In the genomic region with DNA sequence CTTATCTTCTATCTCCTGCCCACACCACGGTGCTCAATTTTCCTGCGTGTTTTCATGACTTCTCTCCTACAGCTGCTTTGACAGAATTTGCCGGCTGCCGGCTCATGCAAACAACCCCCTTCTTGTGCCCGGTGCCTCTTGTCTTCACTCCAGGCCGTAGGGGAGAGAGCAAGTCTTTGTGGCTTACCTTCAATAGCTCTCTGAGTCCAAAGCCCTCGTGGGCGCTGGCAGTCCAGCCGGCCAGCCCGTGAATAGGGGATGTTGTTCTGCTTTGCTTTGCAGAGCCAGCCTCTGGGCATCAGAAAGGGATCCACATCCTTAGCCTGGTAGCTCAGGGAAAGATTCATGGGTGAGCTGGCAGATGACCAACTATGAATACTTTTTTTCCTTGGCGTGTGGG, we compare ENCODE assay signal across 12 mouse cellular contexts.
DNase-seq lines count a peak whose midpoint lies in the region; ATAC-seq and TF ChIP-seq lines count a peak whose summit lies in the region.
"Had no signal": no experiment of that assay in that cellular context is flagged by ENCODE, and none has a peak within 500 bp of the region (broad histone marks: within the 10 kb centered on the region; RNA-seq: fewer than 3 reads in every experiment).

No protein-coding gene starts in this region.

- no peaks in the 10 kb centered on the region for H3K9me3 ChIP-seq in embryonic facial prominence, embryonic 13.5 days
- H3K9me3 ChIP-seq in embryonic facial prominence, embryonic 10.5 days = 0 out of 2 replicates have a peak, but pooled peaks cover 3% of the 10 kb centered on the region
- no peaks in the 10 kb centered on the region for H3K9me3 ChIP-seq in hindbrain, postnatal 0 days (ENCODE audit: low read length)
- H3K9me3 ChIP-seq: liver, embryonic 15.5 days; stomach, embryonic 15.5 days had no signal

- peak overlapping the region; percentile 58 for H3K27ac ChIP-seq in embryonic facial prominence, embryonic 13.5 days
- H3K27ac ChIP-seq in embryonic facial prominence, embryonic 10.5 days (replicated peaks) = no peak overlapping the region
- H3K27ac ChIP-seq in hindbrain, postnatal 0 days = peak overlapping the region; percentile 64
- H3K27ac ChIP-seq: liver, embryonic 15.5 days; stomach, embryonic 15.5 days had no signal

- intact Hi-C loops in left cerebral cortex, postnatal 4 days (cut with DNase I) = no loop called here

- H3K4me3 ChIP-seq in embryonic facial prominence, embryonic 13.5 days = no peak overlapping the region
- H3K4me3 ChIP-seq in embryonic facial prominence, embryonic 10.5 days = no peak overlapping the region
- no peak overlapping the region for H3K4me3 ChIP-seq in hindbrain, postnatal 0 days (ENCODE audit: low read length)
- H3K4me3 ChIP-seq: liver, embryonic 15.5 days; megakaryocyte, embryonic 14.5 days; stomach, embryonic 15.5 days had no signal

- no peak overlapping the region for H3K4me2 ChIP-seq in embryonic facial prominence, embryonic 13.5 days
- H3K4me2 ChIP-seq in hindbrain, postnatal 0 days (ENCODE audit: low read depth, low read length) = no peak overlapping the region
- H3K4me2 ChIP-seq: liver, embryonic 15.5 days; stomach, embryonic 15.5 days had no signal

- ATAC-seq in embryonic facial prominence, embryonic 13.5 days (ENCODE audit: insufficient number of reproducible peaks, insufficient read depth, low FRiP score, low TSS enrichment, low read depth) = no peak
- ATAC-seq in hindbrain, postnatal 0 days = peak; percentile 79

- H3K27me3 ChIP-seq in embryonic facial prominence, embryonic 13.5 days = no peaks in the 10 kb centered on the region
- peaks cover 18% of the 10 kb centered on the region for H3K27me3 ChIP-seq in embryonic facial prominence, embryonic 10.5 days (replicated peaks; ENCODE audit: low read depth, poor library complexity, severe bottlenecking)
- H3K27me3 ChIP-seq in hindbrain, postnatal 0 days (ENCODE audit: insufficient read depth, low read length) = no peaks in the 10 kb centered on the region
- H3K27me3 ChIP-seq: liver, embryonic 15.5 days; megakaryocyte, embryonic 14.5 days; stomach, embryonic 15.5 days had no signal

- peaks cover 16% of the 10 kb centered on the region for H3K4me1 ChIP-seq in embryonic facial prominence, embryonic 13.5 days
- peaks cover 7% of the 10 kb centered on the region for H3K4me1 ChIP-seq in embryonic facial prominence, embryonic 10.5 days
- H3K4me1 ChIP-seq in hindbrain, postnatal 0 days (ENCODE audit: insufficient read depth, low read length) = 0 out of 2 replicates have a peak, but pooled peaks cover 4% of the 10 kb centered on the region
- H3K4me1 ChIP-seq: liver, embryonic 15.5 days; stomach, embryonic 15.5 days had no signal

- H3K9ac ChIP-seq in embryonic facial prominence, embryonic 13.5 days = no peak overlapping the region
- H3K9ac ChIP-seq in hindbrain, postnatal 0 days (replicated peaks; ENCODE audit: low read length) = no peak overlapping the region
- H3K9ac ChIP-seq: liver, embryonic 15.5 days; stomach, embryonic 15.5 days had no signal

- DNase-seq in embryonic facial prominence, embryonic 10.5 days (ENCODE audit: low spot score) = no peak
- peak; percentile 56 for DNase-seq in brain, adult 2 months (ENCODE audit: low read depth, low spot score)
- DNase-seq in hindbrain, postnatal 0 days (ENCODE audit: low spot score) = peak; percentile 69
- peak; percentile 53 for DNase-seq in left cerebral cortex, postnatal 4 days
- DNase-seq in lung, postnatal 25 days (ENCODE audit: low spot score) = no peak
- no peak for DNase-seq in kidney, adult 8-10 months
- no peak for DNase-seq in urinary bladder, postnatal 36 days (ENCODE audit: low spot score in 2 of 2)
- DNase-seq: kidney, adult 9 months had no signal

- WGBS in embryonic facial prominence, embryonic 13.5 days = 28% methylated on average over 11 of the region's 11 CpGs
- WGBS in embryonic facial prominence, embryonic 10.5 days = 43% methylated on average over 11 of the region's 11 CpGs
- WGBS in hindbrain, postnatal 0 days = 35% methylated on average over 11 of the region's 11 CpGs

- TF ChIP-seq CTCF in hindbrain, postnatal 0 days (IDR thresholded peaks at IDR 0.05; ENCODE audit: low read depth) = no peak

- H3K36me3 ChIP-seq in embryonic facial prominence, embryonic 13.5 days = no peaks in the 10 kb centered on the region
- no peaks in the 10 kb centered on the region for H3K36me3 ChIP-seq in embryonic facial prominence, embryonic 10.5 days (replicated peaks)
- H3K36me3 ChIP-seq in hindbrain, postnatal 0 days (ENCODE audit: insufficient read depth, low read length) = no peaks in the 10 kb centered on the region
- H3K36me3 ChIP-seq: liver, embryonic 15.5 days; stomach, embryonic 15.5 days had no signal

Comparison
In these comparisons a context has a peak if more than half of its experiments do, and no peak if none do; other contexts are left out.
1. DNase-seq: peak in brain, adult 2 months (single experiment), hindbrain, postnatal 0 days (single experiment) and left cerebral cortex, postnatal 4 days (single experiment); none in embryonic facial prominence, embryonic 10.5 days (single experiment), lung, postnatal 25 days (single experiment), kidney, adult 8-10 months (0 of 2) and urinary bladder, postnatal 36 days (0 of 2).